Mouse (Mus musculus) G1E (cell line): Measurements from ENCODE around the gene Il3.

Source experiments
- CTCF ChIP-seq: IDR thresholded peaks from 2 replicates; pipeline ENCODE4 v1.5.1; 2012; ENCODE audit warnings: low read depth, low read length, inconsistent platforms, mixed read lengths
- GATA1 ChIP-seq: IDR thresholded peaks from 2 replicates; pipeline ENCODE4 v1.6.1; 2012; ENCODE audit warnings: borderline replicate concordance, low read length, inconsistent platforms, mixed read lengths
- GATA2 ChIP-seq: IDR thresholded peaks from 2 replicates; pipeline ENCODE4 v1.6.1; 2012; ENCODE audit warnings: low read depth, low read length, inconsistent platforms, borderline replicate concordance
- TAL1 ChIP-seq: conservative IDR thresholded peaks from 2 replicates; pipeline ENCODE4 v1.6.1; 2012; ENCODE audit warnings: low read depth, low read length, inconsistent platforms, mixed read lengths

DNA sequence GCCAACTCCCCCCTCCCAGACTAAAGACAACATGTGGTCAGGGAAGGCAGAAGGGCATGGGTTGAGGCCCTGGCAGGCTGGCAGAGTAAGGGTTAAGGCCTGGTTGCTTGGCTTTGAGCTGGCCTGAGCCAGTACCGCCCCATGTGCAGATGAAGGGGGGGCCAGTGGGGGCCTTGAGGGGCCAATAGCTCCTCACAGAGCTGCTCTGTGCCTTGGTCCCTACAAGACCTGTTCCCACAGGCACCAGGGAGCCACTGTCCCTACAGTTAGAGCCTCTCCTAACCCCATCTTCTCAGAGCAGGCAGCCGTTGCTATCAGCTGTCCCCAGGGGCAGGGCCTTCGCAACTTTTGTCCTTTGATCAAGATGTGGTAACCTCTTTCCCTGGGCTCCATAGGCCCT lies 47.7 kb upstream of the Il3 start:
- no peak for TF ChIP-seq GATA1
- TF ChIP-seq CTCF: no peak
- TF ChIP-seq TAL1: no peak
- TF ChIP-seq GATA2: no peak
